Mouse (Mus musculus): Measurements from ENCODE around the gene Gpd1l. TPM values are rescaled to one million over a fixed set of nuclear protein-coding genes. Genes with fewer than 3 reads are reported as not detected.

Gene Gpd1l
- 41.9 TPM for polyA plus RNA-seq (2014; fragmentation: Illumina TruSeq; extraction: RNeasy Lipid Tissue Mini Kit (QIAGEN cat#74804))

DNA sequence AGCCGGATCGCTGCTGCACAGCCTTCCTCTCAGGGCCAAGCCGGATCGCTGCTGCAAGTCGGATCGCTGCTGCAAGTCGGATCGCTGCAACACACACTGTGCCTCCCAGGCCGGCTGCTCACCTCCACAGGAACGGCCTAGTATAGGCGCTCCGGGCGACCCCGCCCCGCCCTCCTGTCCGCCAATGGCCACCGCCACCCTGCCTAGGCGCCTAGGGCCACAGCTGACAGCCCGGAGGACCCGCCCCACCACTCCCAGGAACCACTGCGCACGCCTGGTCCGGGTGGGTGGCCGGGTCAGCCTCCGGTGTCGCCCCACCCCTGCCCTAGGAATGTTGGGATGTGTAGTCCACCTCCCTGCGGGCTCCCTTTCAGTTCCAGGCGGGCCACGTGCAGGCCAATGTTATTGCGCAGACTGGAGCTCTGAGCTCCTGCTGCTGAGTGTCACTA lies at the start of gene Gpd1l:
TSS of gene Gpd1l (minus strand) at position 265 of the 449 bp plus-strand sequence.

DNA sequence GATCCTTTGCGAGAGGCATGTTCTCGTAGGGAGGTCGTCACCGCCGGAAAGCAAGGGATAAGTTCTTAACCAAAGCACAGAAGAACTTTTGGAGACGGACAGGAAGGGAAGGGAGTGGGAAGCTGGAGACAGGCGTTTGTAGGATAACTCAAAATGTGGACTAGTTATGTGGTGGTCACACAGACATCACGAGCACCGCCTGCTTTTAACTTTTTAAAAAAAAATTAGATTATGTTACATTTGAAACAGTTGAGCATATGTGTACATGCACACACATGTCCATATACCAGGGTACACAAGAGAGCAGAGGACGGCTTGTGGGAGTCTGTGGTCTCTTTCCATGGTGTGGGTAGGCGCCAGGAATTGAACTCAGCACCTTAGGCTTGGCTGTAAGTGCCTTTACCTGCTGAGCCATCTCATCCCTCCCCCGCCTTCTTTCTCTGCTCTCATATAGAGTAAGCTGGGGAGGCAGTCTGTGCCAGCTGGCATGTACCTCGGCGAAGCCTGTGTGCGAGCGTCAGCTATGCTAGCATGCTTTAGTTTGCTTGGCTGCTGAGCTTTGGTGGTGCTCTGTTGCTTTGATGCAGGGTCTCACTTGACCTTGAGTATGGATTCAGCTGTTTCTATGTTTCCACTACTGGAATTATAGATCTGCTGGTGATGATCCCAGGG lies 49.0 kb upstream of the Gpd1l start, which contains the start of gene Rps27rt:
TSS of gene Rps27rt (minus strand) at position 51 of the 672 bp plus-strand sequence.

DNA sequence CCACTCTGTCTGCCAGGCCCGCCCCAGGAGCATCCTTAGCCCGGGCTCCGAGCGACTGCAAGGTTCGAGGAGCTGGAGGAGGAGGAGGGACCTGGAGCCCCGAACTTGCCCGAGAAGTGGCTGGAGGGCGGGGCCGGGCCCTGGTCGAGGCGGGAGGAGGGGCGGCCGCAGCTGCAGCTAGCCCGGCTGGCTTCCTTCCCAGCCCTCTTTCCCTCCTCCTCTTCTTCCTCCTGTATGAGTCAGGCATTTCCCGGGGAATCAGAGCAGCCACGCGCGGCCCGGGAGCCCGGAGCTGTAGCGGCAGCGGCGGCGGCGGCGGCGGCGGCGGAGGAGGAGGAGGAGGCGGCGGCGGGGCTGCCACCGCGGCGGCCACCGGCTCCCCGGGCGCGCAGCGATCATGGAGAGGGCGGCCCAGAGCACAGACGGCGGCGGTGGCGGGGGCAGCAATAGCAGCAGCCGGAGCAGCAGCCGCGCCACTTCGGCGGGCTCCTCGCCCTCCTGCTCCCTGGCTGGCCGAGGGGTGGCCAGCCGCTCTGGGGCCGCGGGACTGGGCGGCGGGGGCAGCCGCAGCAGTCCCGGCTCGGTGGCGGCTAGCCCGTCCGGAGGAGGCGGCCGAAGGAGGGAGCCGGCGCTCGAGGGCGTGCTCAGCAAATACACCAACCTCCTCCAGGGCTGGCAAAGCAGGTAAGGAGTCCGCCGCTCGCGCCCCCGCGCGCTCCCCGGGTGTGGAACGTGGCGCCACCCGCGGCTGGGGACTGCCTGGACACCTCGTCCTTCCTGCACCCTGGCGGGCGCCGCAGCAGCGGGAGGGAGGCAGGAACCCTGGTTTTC lies 44.7 kb upstream of the Gpd1l start, which contains the start of gene Osbpl10:
TSS of gene Osbpl10 (plus strand) at position 289 of the 831 bp plus-strand sequence.

Other genes with a start within 250 kb of the Gpd1l start
- 48.8 TPM for gene Dync1li1, start 245.2 kb downstream of the Gpd1l start, polyA plus RNA-seq (2014; fragmentation: Illumina TruSeq; extraction: RNeasy Lipid Tissue Mini Kit (QIAGEN cat#74804))
- gene Cmtm6, start 202.9 kb downstream of the Gpd1l start, polyA plus RNA-seq (2014; fragmentation: Illumina TruSeq; extraction: RNeasy Lipid Tissue Mini Kit (QIAGEN cat#74804)): 78.2 TPM
- gene Cmtm7, start 152.1 kb downstream of the Gpd1l start, polyA plus RNA-seq (2014; fragmentation: Illumina TruSeq; extraction: RNeasy Lipid Tissue Mini Kit (QIAGEN cat#74804)): 2.8 TPM
- gene Cmtm8, start 89.8 kb downstream of the Gpd1l start, polyA plus RNA-seq (2014; fragmentation: Illumina TruSeq; extraction: RNeasy Lipid Tissue Mini Kit (QIAGEN cat#74804)): 13.1 TPM
- not detected for gene Osbpl10, start 44.6 kb upstream of the Gpd1l start, polyA plus RNA-seq (2014; fragmentation: Illumina TruSeq; extraction: RNeasy Lipid Tissue Mini Kit (QIAGEN cat#74804))
- gene Rps27rt, start 48.8 kb upstream of the Gpd1l start, polyA plus RNA-seq (2014; fragmentation: Illumina TruSeq; extraction: RNeasy Lipid Tissue Mini Kit (QIAGEN cat#74804)): 124 TPM